Mouse (Mus musculus) heart, embryonic 10.5 days (tissue): Measurements from ENCODE around the gene Nfib. TPM values are rescaled to one million over a fixed set of nuclear protein-coding genes. Genes with fewer than 3 reads are reported as not detected.

Experiments used
- DNase-seq: peaks from one replicate; pipeline ENCODE4 v3.0.0-alpha.2; 2017; ENCODE audit warnings: low spot score
- H3K27ac ChIP-seq: fragments of 300-500 bp; sonication (generic); 2 replicates; pipeline ENCODE4 v1.5.1; 2016; ENCODE audit warnings: mild to moderate bottlenecking
- H3K27me3 ChIP-seq: fragments of 300-500 bp; sonication (generic); 2 replicates; pipeline ENCODE4 v1.6.1; 2016; ENCODE audit warnings: mild to moderate bottlenecking; ENCODE audit not compliant: poor library complexity, insufficient read depth, severe bottlenecking
- H3K36me3 ChIP-seq: fragments of 300-500 bp; sonication (generic); 2 replicates; pipeline ENCODE4 v1.6.1; 2016; ENCODE audit warnings: mild to moderate bottlenecking, moderate library complexity
- H3K4me1 ChIP-seq: fragments of 300-500 bp; sonication (generic); 2 replicates; pipeline ENCODE4 v1.6.1; 2016; ENCODE audit warnings: mild to moderate bottlenecking
- H3K4me3 ChIP-seq: fragments of 300-500 bp; sonication (generic); 2 replicates; pipeline ENCODE4 v1.5.1; 2016; ENCODE audit warnings: mild to moderate bottlenecking, moderate library complexity
- H3K9me3 ChIP-seq: fragments of 300-500 bp; sonication (generic); 2 replicates; pipeline ENCODE4 v1.6.1; 2016; ENCODE audit warnings: mild to moderate bottlenecking, moderate library complexity
- WGBS: fragments of 180-500 bp; shearing (Covaris S2); methylation state at CpG from one replicate; pipeline ENCODE4 v1.1.7; 2016; 5-methylcytosine and 5-hydroxymethylcytosine counted together
- polyA plus RNA-seq: library from polyadenylated mRNA; unstranded; fragments of >200 nt; fragmentation: Nextera tagmentation; extraction: Ambion mirVana; gene quantifications from 2 replicates; pipeline ENCODE4 v1.2.1, GENCODE M21; 2016

Nfib gene
- polyA plus RNA-seq, 1 experiment from 2014 or later = 38.1 TPM

DNA sequence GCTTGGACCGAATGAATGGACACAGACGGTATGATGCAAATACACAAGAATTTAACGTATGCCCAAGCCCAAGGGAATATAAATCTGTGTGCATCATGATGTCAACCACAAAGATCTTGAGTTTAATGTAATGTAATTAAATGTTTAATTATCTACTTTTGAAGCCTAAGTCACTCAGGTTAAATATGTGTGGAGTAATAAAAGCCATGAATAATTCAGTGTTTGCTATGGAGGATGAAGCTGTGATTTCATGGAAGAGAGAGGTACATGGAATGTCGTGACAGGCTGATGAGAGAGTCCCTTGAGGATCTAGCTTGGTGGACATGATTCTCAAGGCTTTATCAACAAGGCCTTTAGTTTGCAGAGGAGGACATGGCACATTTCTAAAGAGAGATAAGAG, 67.9 kb downstream of the Nfib start:
- Histone ChIP-seq H3K4me1 (no peaks in the 10 kb centered on the region; the same call in 1 of the 2 replicates), H3K27me3 (no peaks in the 10 kb centered on the region), H3K4me3 (no peak overlapping the region), H3K36me3 (no peaks in the 10 kb centered on the region), H3K27ac (no peak overlapping the region), H3K9me3 (no peaks in the 10 kb centered on the region)
- WGBS = 83% methylated on average over 4 of the region's 4 CpGs
- DNase-seq = no peak

DNA sequence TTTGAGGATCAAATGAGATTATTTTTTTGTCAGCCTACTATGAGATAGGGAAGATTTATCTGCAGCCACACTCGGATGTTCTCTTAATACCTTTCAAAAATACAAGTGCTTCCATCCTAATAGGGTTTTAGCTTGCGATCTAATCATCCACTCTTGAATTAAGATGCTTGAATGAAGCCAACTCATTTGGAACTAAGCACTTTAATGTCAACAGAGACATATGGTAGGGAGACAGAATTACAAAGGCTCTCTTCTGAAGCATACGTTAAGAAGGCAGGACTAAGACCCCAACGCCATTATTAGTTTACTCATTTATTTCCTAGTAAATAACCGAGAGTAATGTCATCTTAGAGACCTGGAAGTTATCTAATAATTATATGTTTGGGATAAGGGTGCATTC, 68.9 kb downstream of the Nfib start:
- WGBS = 71% methylated on average over 5 of the region's 5 CpGs
- no peak overlapping the region for H3K4me3 ChIP-seq

DNA sequence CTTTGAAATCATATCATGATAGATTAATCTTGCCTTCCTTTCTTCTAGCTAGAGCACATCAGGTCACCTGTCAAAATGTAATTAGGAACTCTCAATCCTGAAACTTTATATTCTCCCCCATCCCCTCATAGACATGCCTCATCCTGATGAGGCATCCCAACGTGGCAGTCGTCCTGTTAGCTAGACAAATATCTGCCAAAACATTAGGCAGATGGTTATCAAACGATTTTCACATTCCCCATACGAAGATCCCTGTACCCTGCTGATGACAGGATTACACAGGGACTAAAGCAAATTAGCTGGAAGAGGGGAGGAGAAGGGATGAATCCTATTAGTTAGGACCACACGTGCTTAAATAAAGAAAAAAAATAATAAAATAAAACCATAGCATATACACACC, 69.7 kb downstream of the Nfib start:
- Histone ChIP-seq H3K27me3 (no peaks in the 10 kb centered on the region), H3K36me3 (no peaks in the 10 kb centered on the region), H3K27ac (no peak overlapping the region), H3K9me3 (no peaks in the 10 kb centered on the region), H3K4me1 (no peaks in the 10 kb centered on the region), H3K4me3 (no peak overlapping the region)
- no peak for DNase-seq
- WGBS = 61% methylated on average over 5 of the region's 5 CpGs

More for the DNA sequence above, 68.9 kb downstream of the Nfib start:
- Histone ChIP-seq H3K27ac (no peak overlapping the region), H3K27me3 (no peaks in the 10 kb centered on the region), H3K9me3 (no peaks in the 10 kb centered on the region), H3K36me3 (no peaks in the 10 kb centered on the region), H3K4me1 (no peaks in the 10 kb centered on the region; the same call in 1 of the 2 replicates)
- no peak for DNase-seq

DNA sequence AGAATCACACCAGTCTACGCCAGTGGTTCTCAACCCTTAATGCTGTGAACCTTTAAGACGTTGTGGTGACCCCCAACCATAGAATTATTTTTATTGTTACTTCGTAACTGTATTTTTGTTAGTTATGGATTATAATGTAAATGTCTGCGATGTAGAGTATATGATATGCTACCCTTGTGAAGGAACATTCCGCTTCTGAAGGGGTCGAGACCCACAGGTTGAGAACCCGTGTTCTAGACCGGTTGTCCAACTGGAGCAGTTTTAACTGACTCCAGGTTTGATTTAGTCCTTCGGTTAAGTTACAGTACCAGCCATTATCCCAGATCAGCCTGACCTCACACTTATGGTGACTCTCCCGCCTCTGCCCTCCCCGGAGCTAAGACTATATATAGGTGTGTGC, 70.4 kb downstream of the Nfib start:
- no peak overlapping the region for H3K27ac ChIP-seq

DNA sequence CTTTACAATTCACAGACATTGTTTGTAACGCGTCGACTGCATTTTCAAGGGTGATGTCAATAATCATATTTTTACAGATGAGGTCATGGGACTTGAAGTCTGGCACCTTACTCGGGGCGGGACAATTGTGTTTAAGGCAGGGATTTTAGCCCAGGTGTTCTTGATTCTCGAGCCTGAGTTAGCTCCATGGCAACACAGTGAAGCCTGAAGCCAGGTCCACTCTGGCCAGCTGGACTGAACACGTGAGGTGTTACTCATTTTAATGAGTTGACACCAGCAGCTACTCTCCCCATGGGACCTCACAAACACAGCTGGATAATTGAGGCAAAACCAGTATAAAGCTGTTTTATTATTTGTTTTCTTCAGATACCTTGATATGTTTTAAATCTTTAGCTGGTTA, 71.2 kb downstream of the Nfib start:
- no peaks in the 10 kb centered on the region for H3K27me3 ChIP-seq
- H3K4me1 ChIP-seq = no peaks in the 10 kb centered on the region
- no peaks in the 10 kb centered on the region for H3K9me3 ChIP-seq
- no peaks in the 10 kb centered on the region for H3K36me3 ChIP-seq
- no peak overlapping the region for H3K4me3 ChIP-seq
- DNase-seq = no peak
- 83% methylated on average over 7 of the region's 7 CpGs for WGBS
- no peak overlapping the region for H3K27ac ChIP-seq

More for the DNA sequence above, 70.4 kb downstream of the Nfib start:
- Histone ChIP-seq H3K4me1 (no peaks in the 10 kb centered on the region), H3K27me3 (no peaks in the 10 kb centered on the region), H3K9me3 (no peaks in the 10 kb centered on the region), H3K36me3 (no peaks in the 10 kb centered on the region), H3K4me3 (no peak overlapping the region)
- DNase-seq = no peak
- 84% methylated on average over 11 of the region's 11 CpGs for WGBS

DNA sequence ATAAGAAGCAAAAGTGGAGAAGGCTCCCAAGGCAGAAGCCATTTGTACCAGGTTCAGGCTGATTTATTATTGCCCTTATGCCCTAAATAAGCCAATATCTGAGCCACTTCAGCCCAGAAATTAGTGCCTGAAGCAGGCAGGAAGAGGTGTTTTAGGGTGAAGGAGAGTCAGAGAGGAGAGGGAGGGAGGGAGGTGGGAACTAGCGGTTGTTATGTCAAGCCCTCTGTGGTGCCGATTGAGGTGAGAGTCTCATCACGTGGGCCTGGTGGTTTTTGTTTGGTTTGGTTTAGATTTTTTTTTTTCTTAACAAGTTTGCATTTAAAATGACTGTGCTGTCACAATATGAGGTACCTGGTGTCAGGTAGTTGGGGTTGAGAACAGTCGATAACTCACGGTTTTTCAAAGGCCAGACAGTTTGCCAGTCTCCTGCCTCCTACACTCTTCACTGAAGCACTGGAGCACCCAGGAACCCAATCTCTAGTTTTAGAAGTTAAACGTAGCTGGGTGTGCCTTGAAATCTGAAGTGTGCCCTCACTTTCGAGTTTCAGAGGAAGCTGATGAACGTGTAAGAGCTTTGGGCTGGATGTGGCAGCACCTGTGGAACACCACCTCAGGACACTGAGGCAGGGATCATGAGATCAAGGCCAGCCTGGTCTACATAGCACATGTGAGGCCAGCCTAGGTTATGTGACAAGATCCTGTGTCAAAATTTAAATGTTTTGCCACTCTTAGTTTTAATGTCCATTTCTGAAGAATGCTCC, 81.1 kb downstream of the Nfib start:
- peaks cover 34% of the 10 kb centered on the region for H3K4me1 ChIP-seq
- DNase-seq = no peak
- no peak overlapping the region for H3K4me3 ChIP-seq
- H3K36me3 ChIP-seq = no peaks in the 10 kb centered on the region
- WGBS = 72% methylated on average over 8 of the region's 8 CpGs
- H3K27me3 ChIP-seq = no peaks in the 10 kb centered on the region
- no peaks in the 10 kb centered on the region for H3K9me3 ChIP-seq
- peak overlapping the region; percentile 89 for H3K27ac ChIP-seq

DNA sequence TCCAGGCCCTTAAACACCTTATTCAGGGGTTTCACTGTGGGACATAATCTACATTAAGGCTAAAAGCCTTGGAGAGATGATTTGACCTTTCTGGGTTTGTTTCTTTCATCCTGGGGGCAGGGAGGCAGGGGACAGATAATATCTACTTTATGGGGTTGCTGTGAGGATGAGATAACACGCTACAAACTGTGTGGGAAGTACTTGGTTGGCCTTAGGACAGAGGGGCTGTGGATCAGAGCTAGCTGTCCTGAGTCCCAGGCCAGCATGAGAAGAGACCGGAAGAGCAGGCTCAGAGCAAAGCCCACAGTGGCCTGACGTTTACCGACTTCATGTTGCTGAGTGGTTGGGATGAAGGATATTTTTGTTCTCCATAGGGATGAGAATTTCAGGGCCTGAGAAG, 81.7 kb downstream of the Nfib start:
- no peaks in the 10 kb centered on the region for H3K27me3 ChIP-seq
- 56% methylated on average over 4 of the region's 4 CpGs for WGBS
- no peaks in the 10 kb centered on the region for H3K9me3 ChIP-seq
- peaks cover 34% of the 10 kb centered on the region for H3K4me1 ChIP-seq
- H3K4me3 ChIP-seq = no peak overlapping the region
- no peaks in the 10 kb centered on the region for H3K36me3 ChIP-seq
- peak overlapping the region; percentile 89 for H3K27ac ChIP-seq
- no peak for DNase-seq

DNA sequence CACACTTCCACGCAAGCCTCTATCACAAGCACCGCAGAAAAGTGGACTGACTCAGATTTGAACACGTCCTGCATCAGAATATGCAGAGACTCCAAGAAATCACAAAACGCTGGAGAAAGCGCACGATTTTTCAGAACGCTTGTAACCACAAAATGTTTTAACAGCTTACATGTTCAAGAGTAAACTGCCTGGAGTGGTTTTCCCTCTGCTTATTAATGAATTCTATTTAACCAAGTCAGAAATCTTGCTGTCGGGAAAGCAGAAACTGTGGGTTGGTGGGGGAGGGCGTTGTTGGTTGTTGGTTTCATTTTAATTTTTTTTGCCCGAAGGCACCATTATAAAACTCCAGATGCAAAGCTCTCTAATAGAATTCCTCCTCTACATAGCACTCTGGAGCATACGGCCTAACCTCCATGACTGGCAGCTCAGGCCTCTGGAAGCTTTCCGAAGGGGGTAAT, 82.4 kb downstream of the Nfib start:
- no peaks in the 10 kb centered on the region for H3K27me3 ChIP-seq
- peaks cover 39% of the 10 kb centered on the region for H3K4me1 ChIP-seq
- no peak overlapping the region for H3K4me3 ChIP-seq
- no peaks in the 10 kb centered on the region for H3K36me3 ChIP-seq
- no peak for DNase-seq
- 79% methylated on average over 12 of the region's 12 CpGs for WGBS
- H3K9me3 ChIP-seq = no peaks in the 10 kb centered on the region
- H3K27ac ChIP-seq = peak overlapping the region; percentile 89

DNA sequence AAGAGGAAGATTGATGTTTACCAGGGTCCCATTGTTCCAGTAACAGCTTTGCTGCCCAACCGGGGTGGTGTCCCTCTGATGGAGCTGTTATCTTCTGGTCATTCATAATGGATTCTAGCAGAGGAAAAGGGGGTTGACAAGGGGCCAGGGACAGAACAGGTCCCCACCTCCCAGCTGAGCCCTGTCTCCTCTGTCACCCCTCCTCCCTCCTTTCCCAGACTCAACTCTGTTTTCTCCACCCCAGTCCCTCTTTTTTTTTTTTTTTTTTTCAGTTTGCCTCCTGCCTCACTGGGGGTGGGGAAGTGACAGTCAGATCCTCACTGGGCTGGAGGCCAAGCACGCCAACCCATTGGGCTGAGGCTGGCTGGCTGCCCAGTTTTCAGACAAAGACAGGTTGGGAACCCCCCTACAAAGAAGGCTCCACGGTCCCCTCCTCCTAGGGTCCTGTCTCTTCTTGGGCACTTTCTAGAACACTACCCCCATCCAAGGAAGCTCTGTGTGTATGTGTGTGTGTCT, 83.2 kb downstream of the Nfib start:
- H3K36me3 ChIP-seq = no peaks in the 10 kb centered on the region
- no peak overlapping the region for H3K4me3 ChIP-seq
- no peaks in the 10 kb centered on the region for H3K9me3 ChIP-seq
- WGBS = 2% methylated on average over 3 of the region's 3 CpGs
- H3K27me3 ChIP-seq = no peaks in the 10 kb centered on the region
- H3K27ac ChIP-seq = peak overlapping the region; percentile 89
- H3K4me1 ChIP-seq = peaks cover 46% of the 10 kb centered on the region
- DNase-seq = peak; percentile 81

DNA sequence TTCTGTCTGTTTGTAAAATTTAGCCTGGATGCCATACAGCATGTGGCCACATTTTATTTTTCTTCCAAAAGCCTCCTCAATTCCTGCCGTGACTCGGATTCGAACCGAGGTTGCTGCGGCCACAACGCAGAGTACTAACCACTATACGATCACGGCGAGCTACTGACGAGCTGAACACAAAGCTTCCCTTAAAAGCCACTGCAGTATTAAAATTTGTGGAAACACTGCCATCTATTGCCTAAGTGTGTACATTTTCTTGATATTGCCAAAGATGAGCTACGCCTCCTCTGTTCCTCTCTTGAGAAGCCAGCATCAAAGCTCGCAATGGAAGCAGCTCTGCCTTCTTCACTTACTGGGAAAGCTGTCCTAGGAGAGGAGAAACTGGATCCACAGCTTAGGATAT, 86.0 kb downstream of the Nfib start:
- H3K4me1 ChIP-seq = peaks cover 49% of the 10 kb centered on the region
- no peak overlapping the region for H3K27ac ChIP-seq
- 65% methylated on average over 12 of the region's 12 CpGs for WGBS
- H3K27me3 ChIP-seq = no peaks in the 10 kb centered on the region
- no peak for DNase-seq
- no peaks in the 10 kb centered on the region for H3K36me3 ChIP-seq
- no peaks in the 10 kb centered on the region for H3K9me3 ChIP-seq
- no peak overlapping the region for H3K4me3 ChIP-seq

DNA sequence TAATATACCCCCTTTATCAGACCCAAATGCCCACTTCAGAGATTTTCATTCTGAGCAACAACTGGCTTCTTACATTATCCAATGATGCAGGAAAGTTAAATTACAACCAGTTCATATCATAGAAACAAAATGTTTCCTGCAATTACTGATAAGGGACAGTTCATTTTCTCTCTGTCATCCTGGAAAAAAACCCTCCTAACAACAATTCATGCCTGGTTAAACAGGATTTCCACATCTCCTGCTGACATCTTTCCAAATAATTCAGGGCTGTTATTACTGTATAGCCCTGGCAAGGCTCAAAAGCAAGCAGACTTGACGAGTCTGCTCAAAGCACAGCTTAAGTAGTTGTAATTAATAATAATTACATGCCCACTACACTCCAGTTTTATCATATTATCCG, 86.5 kb downstream of the Nfib start:
- H3K4me1 ChIP-seq = peaks cover 51% of the 10 kb centered on the region
- no peaks in the 10 kb centered on the region for H3K9me3 ChIP-seq
- H3K27ac ChIP-seq = no peak overlapping the region
- no peak for DNase-seq
- H3K4me3 ChIP-seq = no peak overlapping the region
- H3K27me3 ChIP-seq = no peaks in the 10 kb centered on the region
- WGBS = 70% methylated on average over 2 of the region's 2 CpGs
- H3K36me3 ChIP-seq = no peaks in the 10 kb centered on the region

DNA sequence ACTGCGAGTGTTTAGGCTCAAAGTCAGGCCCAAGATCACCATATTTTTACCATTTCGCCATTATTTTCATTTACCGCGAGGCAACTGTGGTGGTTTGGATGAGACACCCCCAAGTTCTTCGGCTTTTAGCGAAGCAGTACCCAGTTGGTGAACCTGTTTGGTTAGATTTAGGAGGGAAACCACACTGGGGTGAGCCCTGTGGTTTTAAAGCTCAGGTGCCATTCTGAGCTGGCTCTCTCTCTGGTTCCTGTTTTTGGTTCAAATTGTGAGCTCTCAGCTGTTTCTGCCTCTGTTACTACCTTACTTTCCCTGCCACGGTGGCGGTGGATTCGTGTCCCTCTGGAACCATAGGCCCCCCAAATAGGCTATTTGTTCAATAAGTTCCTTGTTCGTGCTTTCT, 88.3 kb downstream of the Nfib start:
- peaks cover 33% of the 10 kb centered on the region for H3K4me1 ChIP-seq
- DNase-seq = no peak
- H3K27me3 ChIP-seq = no peaks in the 10 kb centered on the region
- no peak overlapping the region for H3K4me3 ChIP-seq
- peak overlapping the region; percentile 47; the same call in 1 of the 2 replicates for H3K27ac ChIP-seq
- 88% methylated on average over 10 of the region's 10 CpGs for WGBS
- no peaks in the 10 kb centered on the region for H3K36me3 ChIP-seq
- no peaks in the 10 kb centered on the region for H3K9me3 ChIP-seq

DNA sequence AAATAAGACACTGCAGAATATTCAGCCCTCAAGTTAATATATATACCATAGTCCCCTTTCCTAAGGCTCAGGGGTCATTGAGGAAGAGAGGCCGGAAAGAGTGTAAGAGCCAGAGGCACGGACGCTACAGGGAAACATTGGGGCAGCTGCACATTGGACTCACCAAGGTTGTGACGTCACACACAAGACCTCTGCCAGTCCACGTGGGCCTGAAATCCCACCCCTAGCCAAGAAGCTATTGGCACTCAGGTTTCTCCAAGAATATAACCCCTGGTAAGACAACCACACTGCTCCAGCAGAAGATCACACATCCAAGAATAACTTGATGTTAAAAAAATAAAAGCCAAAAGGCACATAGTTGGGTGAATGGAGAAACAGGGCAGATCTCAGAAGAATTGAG, 89.8 kb downstream of the Nfib start:
- 87% methylated on average over 5 of the region's 5 CpGs for WGBS
- H3K27me3 ChIP-seq = no peaks in the 10 kb centered on the region
- H3K27ac ChIP-seq = no peak overlapping the region
- H3K9me3 ChIP-seq = no peaks in the 10 kb centered on the region
- no peak overlapping the region for H3K4me3 ChIP-seq
- H3K36me3 ChIP-seq = no peaks in the 10 kb centered on the region
- H3K4me1 ChIP-seq = peaks cover 19% of the 10 kb centered on the region
- DNase-seq = no peak

DNA sequence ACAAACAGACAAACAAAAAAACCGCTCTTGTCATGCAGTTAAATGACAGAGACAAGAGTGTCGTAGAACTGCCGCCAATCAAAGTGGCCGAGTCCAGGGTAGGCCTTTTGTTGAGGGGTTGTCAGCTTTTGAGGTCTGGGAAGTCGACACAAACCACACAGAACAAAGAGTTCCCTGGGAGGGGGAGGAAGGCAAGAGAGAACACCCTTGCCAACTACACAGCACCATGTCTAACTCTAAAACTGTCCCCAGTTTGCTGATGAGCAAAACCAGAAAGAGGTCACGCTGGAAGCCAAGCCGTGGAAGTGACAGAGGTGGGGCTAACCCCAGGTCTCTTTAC, 91.1 kb downstream of the Nfib start:
- peak overlapping the region; percentile 59 for H3K27ac ChIP-seq
- no peaks in the 10 kb centered on the region for H3K27me3 ChIP-seq
- WGBS = 38% methylated on average over 7 of the region's 7 CpGs
- no peak overlapping the region for H3K4me3 ChIP-seq
- no peak for DNase-seq
- peaks cover 22% of the 10 kb centered on the region for H3K4me1 ChIP-seq
- no peaks in the 10 kb centered on the region for H3K9me3 ChIP-seq
- H3K36me3 ChIP-seq = no peaks in the 10 kb centered on the region
